Mouse (Mus musculus) liver, embryonic 14.5 days (tissue): ENCODE measurements around the gene Cbl.

Experiments
- CTCF ChIP-seq: IDR thresholded peaks from 2 replicates; pipeline ENCODE4 v1.5.1; 2016; ENCODE audit warnings: antibody characterized with exemption, low read depth, control low read depth
- EP300 ChIP-seq: IDR thresholded peaks from 2 replicates; pipeline ENCODE4 v1.6.1; 2016; ENCODE audit warnings: antibody characterized with exemption, low read depth

- TF ChIP-seq CTCF (no peak), EP300 (no peak)
These were observed 102.6 kb downstream of the Cbl start for GRCm38 (mm10) chr9:44131276-44131590.
